Mouse (Mus musculus) kidney, postnatal 36 days (tissue): ENCODE results near the gene Sucnr1.
A peak's percentile ranks its signal among the peaks of the same experiment; 100 is the strongest.

Experiments
- DNase-seq, 2 experiments: peaks; one replicate each; pipeline ENCODE4 v3.0.0; 2021 to 2022; ENCODE audit warnings: mixed read lengths in 2 of 2

Sucnr1 gene

DNA sequence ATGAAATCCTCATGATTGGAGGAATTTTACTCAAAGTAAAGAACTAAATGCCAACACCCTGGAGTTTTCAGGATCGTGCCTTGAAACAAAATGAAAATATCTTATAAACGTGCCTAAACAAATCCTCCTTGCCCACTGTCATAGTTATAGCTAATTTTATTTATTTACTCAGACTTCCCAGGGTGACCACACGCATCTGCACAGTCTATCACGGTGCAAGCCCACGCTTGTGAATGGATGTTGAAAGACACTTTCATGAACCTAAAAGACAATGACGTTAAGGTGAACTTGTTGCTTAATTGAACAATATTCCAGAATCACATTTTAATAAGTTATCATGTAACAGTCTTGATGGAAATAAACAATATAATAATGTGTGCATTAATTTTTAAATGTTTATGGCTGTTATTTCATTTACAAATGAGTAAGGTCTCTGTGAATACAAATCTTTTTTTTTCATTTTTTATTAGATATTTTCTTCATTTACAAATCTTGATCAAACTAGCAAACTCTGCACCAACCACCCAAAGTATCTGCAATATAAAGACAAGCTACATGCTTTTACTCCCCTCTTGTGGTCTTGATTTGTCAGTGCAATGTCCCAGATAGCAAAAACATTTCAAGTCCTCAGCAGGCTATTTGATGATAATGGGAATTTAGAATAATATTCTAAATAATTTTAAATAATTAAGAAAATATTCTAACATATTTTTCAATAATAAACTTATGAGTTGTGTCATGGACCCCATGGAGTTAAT is 30.4 kb downstream of the Sucnr1 start:
- peak in 1 of 2 experiments; percentile 44 for DNase-seq

DNA sequence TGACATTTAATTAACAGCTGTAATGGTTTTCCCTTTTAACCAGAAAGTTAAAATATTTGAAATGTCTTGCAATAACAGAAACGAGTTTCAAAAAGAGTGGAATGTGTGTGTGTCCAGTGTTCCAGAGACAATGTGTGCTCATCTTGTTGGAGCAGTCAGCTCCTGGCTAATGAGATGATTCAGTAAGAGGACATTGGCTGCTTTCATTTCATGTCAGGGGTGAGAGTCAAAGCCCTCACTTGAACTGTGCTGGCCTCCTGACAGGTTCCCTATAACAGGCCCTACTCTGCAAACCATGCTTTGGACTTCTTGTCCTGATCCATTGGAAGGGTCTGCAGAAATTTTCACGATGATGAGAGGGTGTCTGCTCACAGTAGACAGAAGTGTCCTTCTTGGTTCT is 32.9 kb downstream of the Sucnr1 start:
- DNase-seq: no peak

DNA sequence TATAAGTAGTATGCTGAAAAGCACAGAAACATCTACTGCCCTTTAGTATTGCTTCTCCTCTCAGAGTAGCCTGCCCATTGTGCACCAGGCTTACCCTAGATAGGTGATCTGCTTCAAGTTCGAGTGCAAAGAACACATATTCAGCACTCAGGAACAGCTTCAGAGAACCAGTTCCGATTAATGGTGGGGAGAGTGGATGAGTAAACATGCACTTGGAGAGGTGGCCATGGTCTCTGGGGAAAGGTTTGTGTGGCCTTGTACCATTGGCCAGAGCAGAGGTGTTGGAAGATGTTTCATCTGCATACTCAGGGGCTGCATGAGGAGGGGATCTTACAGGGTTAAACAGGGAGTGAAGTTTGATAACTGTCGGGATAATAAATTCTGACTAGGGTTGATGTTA is 39.8 kb downstream of the Sucnr1 start:
- no peak for DNase-seq

DNA sequence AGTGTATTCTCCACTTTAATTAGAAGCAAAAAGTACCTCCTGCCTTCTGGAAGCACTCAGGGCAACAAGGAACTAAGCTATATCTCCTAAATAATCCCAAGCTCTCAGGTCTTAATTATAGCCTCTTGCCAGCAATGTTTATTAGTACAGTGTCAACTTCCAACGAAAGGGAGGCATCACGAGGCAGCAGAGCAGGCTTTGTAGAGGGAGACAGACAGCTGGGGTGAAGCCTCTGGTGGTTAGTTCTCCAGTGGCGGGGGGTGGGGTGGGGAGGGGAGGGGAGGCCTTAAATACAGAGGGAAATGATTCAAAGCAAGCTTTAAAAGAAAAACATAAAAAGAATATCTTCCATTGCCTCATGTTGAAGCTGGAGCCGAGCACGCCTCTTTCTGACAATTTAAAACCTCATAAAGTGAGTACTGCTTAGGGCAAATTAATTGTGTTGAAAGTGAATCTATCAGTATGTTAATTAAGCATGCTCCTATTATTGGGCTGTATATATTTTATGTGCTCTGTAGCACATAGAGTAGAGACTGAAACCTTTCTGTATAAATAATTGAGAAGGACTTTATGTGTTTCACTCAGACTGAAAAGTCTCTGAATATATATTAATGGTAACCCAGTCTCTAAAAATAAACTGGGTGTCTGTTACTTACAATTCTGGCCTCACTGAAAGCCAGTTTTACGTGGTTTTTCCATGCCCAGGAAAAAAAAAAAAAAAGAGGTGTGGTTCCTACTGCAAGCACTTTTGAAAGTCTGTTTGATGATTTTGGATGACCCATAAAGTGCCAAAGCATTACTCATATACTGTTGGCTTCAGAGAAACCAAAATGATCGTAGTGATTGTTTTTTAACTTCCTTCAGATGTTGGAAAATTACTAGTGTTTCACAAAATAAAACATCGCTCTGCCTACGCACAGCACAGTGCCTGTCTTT is 42.5 kb downstream of the Sucnr1 start:
- no peak for DNase-seq

DNA sequence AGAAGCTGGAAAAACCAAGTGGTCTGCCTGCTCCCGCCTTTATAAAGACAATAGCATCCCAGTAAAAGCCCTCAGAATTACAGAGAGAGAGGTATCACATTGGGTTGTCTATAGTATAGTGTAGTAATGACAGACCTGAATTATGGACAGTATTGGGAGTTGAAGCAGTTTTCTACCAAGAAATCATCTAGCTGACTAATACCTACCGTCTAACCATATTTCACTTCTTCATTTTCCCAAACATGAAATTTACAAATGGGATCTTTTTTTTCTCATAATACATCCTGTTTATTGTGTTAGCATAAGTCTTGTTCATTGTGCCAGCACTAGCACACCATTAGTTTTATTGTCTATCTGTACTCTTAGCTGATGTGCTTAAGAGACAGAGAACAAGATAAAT is 44.9 kb downstream of the Sucnr1 start:
- DNase-seq: no peak

DNA sequence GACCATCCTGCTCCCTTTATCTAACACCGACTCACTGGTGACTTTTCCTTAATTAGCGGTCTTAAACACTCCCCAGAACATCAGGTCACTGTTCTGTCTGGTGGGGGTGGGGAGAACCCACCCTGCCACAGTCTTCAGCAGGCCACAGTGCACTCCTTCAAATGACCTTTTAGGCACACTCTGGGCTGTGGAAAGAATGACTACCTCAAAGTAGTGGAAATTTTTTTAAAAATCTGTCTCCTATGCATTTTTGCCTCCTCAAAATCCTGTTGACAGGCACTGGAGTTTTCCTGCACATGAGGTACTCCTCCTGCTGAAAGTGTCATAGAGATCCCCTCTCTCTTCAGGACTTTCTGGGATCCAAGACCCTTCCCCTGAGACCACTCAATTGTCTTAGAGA is 46.6 kb downstream of the Sucnr1 start:
- no peak for DNase-seq

DNA sequence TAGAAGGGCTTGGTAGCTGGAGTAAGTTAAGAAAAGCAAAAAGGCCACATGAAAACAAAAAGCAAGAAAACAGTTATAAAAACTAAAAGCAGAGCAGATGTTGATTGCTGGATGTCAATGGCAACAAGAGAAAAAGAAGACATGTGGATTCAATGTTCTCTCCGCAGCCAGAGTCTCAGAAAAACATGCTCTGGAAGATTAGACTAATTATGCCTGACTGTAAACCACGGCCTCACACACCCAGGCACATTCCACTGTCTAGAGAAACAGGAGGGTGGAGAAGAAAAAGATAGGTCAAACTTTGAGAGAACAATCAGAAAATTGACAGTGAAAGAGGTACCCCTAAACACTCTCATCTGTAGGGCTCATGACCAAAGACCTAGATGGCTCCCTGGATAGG is 54.1 kb downstream of the Sucnr1 start:
- DNase-seq: no peak
